Mouse (Mus musculus) myocyte (in vitro differentiated cells): Measurements from ENCODE around the gene Crym.

ENCODE experiments used
- POLR2A ChIP-seq: IDR thresholded peaks from one replicate; pipeline ENCODE4 v1.6.1; 2011; ENCODE audit warnings: low read depth, mild to moderate bottlenecking, control low read depth, moderate library complexity; ENCODE audit not compliant: insufficient read length
- TCF12 ChIP-seq: IDR thresholded peaks from one replicate; pipeline ENCODE4 v1.6.1; 2011; ENCODE audit warnings: mild to moderate bottlenecking, control low read depth; ENCODE audit not compliant: poor library complexity, insufficient read depth, severe bottlenecking
- USF1 ChIP-seq: IDR thresholded peaks from one replicate; pipeline ENCODE4 v1.6.1; 2011; ENCODE audit warnings: low read depth, mild to moderate bottlenecking, control low read depth, moderate library complexity

GRCm38 (mm10) chr7:120157575-120158061, 44.3 kb downstream of the Crym start:
- TF ChIP-seq USF1 (no peak), TCF12 (no peak), POLR2A (no peak)
